Comparison of ENCODE assay signal across 9 mouse cellular contexts in the genomic region with DNA sequence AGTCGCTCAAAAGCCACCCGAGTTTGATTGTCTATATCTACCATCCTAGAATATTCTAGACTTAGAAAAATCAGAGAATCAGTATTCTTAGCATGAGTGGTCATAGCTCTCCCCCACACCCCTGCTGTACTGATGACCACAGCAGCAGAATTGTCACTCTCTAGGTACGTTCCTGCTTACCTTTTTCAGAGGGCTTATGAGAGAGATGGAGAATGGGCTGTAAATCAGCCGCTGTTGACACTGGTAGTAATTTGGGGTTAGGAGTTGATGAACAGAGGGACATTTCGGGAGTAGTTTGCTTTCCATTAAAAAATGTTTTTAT. TPM values are rescaled to one million over a fixed set of nuclear protein-coding genes. Genes with fewer than 3 reads are reported as not detected.
DNase-seq lines count a peak whose midpoint lies in the region; ATAC-seq and TF ChIP-seq lines count a peak whose summit lies in the region.
"Had no signal": no experiment of that assay in that cellular context is flagged by ENCODE, and none has a peak within 500 bp of the region (broad histone marks: within the 10 kb centered on the region; RNA-seq: fewer than 3 reads in every experiment).

No protein-coding gene starts in this region.

- peak overlapping the region; percentile 75 for H3K9ac ChIP-seq in heart, embryonic 13.5 days
- H3K9ac ChIP-seq in heart, adult 2 months (ENCODE audit: low read depth, low read length) = no peak overlapping the region
- no peak overlapping the region for H3K9ac ChIP-seq in hindbrain, embryonic 15.5 days
- 0 out of 2 replicates have a peak overlapping the region, but pooled peaks have one; percentile 36 for H3K9ac ChIP-seq in midbrain, embryonic 11.5 days (ENCODE audit: low read length)

- H3K27ac ChIP-seq in heart, embryonic 13.5 days (replicated peaks) = no peak overlapping the region
- H3K27ac ChIP-seq in heart, adult 2 months = no peak overlapping the region
- 0 out of 2 replicates have a peak overlapping the region, but pooled peaks have one; percentile 45 for H3K27ac ChIP-seq in embryonic facial prominence, embryonic 10.5 days (replicated peaks)
- H3K27ac ChIP-seq in hindbrain, embryonic 15.5 days (replicated peaks) = peak overlapping the region; percentile 66
- H3K27ac ChIP-seq in midbrain, embryonic 11.5 days (ENCODE audit: low read depth, low read length) = no peak overlapping the region

- H3K27me3 ChIP-seq in heart, embryonic 13.5 days (replicated peaks) = no peaks in the 10 kb centered on the region
- H3K27me3 ChIP-seq in heart, adult 2 months (ENCODE audit: control insufficient read depth, insufficient read depth, low read length) = no peaks in the 10 kb centered on the region
- H3K27me3 ChIP-seq in embryonic facial prominence, embryonic 10.5 days (replicated peaks; ENCODE audit: low read depth, poor library complexity, severe bottlenecking) = no peaks in the 10 kb centered on the region
- H3K27me3 ChIP-seq in hindbrain, embryonic 15.5 days = no peaks in the 10 kb centered on the region
- H3K27me3 ChIP-seq in midbrain, embryonic 11.5 days (ENCODE audit: control insufficient read depth, insufficient read depth, low read length) = no peaks in the 10 kb centered on the region

- peak overlapping the region; percentile 31 for H3K4me3 ChIP-seq in heart, embryonic 13.5 days
- no peak overlapping the region for H3K4me3 ChIP-seq in heart, adult 2 months
- peak overlapping the region; percentile 43 for H3K4me3 ChIP-seq in embryonic facial prominence, embryonic 10.5 days
- peak overlapping the region; percentile 9 for H3K4me3 ChIP-seq in hindbrain, embryonic 15.5 days
- no peak overlapping the region for H3K4me3 ChIP-seq in midbrain, embryonic 11.5 days (ENCODE audit: low read depth, low read length)

- H3K4me2 ChIP-seq in heart, embryonic 13.5 days = peak overlapping the region; percentile 66
- peak overlapping the region; percentile 45 for H3K4me2 ChIP-seq in hindbrain, embryonic 15.5 days
- H3K4me2 ChIP-seq in midbrain, embryonic 11.5 days = peak overlapping the region; percentile 38

- TF ChIP-seq POLR2A in heart, adult 2 months (IDR thresholded peaks at IDR 0.05; ENCODE audit: insufficient read depth, low read depth, low read length) = no peak

- no peaks in the 10 kb centered on the region for H3K36me3 ChIP-seq in heart, embryonic 13.5 days
- H3K36me3 ChIP-seq in heart, adult 2 months (ENCODE audit: control insufficient read depth, insufficient read depth, low read length) = no peaks in the 10 kb centered on the region
- no peaks in the 10 kb centered on the region for H3K36me3 ChIP-seq in embryonic facial prominence, embryonic 10.5 days (replicated peaks)
- H3K36me3 ChIP-seq in hindbrain, embryonic 15.5 days = no peaks in the 10 kb centered on the region
- H3K36me3 ChIP-seq in midbrain, embryonic 11.5 days (ENCODE audit: control insufficient read depth, insufficient read depth, low read length) = no peaks in the 10 kb centered on the region

- peaks cover 8% of the 10 kb centered on the region for H3K4me1 ChIP-seq in heart, embryonic 13.5 days
- peaks cover 1% of the 10 kb centered on the region; the same call in 1 of the 2 replicates for H3K4me1 ChIP-seq in heart, adult 2 months (ENCODE audit: control insufficient read depth, insufficient read depth, low read length)
- peaks cover 17% of the 10 kb centered on the region for H3K4me1 ChIP-seq in embryonic facial prominence, embryonic 10.5 days
- peaks cover 7% of the 10 kb centered on the region; the same call in 1 of the 2 replicates for H3K4me1 ChIP-seq in hindbrain, embryonic 15.5 days (replicated peaks)
- peaks cover 7% of the 10 kb centered on the region; the same call in 1 of the 2 replicates for H3K4me1 ChIP-seq in midbrain, embryonic 11.5 days (ENCODE audit: control insufficient read depth, insufficient read depth, low read length)

- no peak for TF ChIP-seq CTCF in heart, adult 2 months (IDR thresholded peaks at IDR 0.05)

- no peak for DNase-seq in heart, adult 2 months
- no peak for DNase-seq in embryonic facial prominence, embryonic 10.5 days (ENCODE audit: low spot score)
- DNase-seq in midbrain, embryonic 11.5 days (ENCODE audit: low spot score, missing footprints) = no peak
- DNase-seq in left cerebral cortex, adult 8-10 months (ENCODE audit: low spot score in 2 of 2) = no peak
- no peak for DNase-seq in testis, postnatal 14 days (ENCODE audit: low spot score)
- no peak for DNase-seq in adrenal gland, adult 18-20 months (ENCODE audit: low spot score in 2 of 2)
- DNase-seq: adrenal gland, adult 8-10 months had no signal

- no peak for ATAC-seq in heart, embryonic 13.5 days (ENCODE audit: extremely low read depth, insufficient number of reproducible peaks, low FRiP score, low TSS enrichment)
- ATAC-seq in hindbrain, embryonic 15.5 days (ENCODE audit: low FRiP score, low read depth) = peak; percentile 52; the same call in 1 of the 2 replicates
- peak; percentile 42 for ATAC-seq in midbrain, embryonic 11.5 days (ENCODE audit: low FRiP score)

- 28% methylated on average over 5 of the region's 5 CpGs for WGBS in heart, embryonic 13.5 days
- WGBS in heart, adult 2 months = 37% methylated on average over 5 of the region's 5 CpGs
- WGBS in embryonic facial prominence, embryonic 10.5 days = 27% methylated on average over 5 of the region's 5 CpGs
- WGBS in hindbrain, embryonic 15.5 days = 29% methylated on average over 5 of the region's 5 CpGs
- WGBS in midbrain, embryonic 11.5 days = 27% methylated on average over 5 of the region's 5 CpGs

- H3K9me3 ChIP-seq in heart, embryonic 13.5 days = no peaks in the 10 kb centered on the region
- no peaks in the 10 kb centered on the region for H3K9me3 ChIP-seq in embryonic facial prominence, embryonic 10.5 days
- no peaks in the 10 kb centered on the region for H3K9me3 ChIP-seq in hindbrain, embryonic 15.5 days
- H3K9me3 ChIP-seq in midbrain, embryonic 11.5 days (ENCODE audit: control insufficient read depth, low read length) = no peaks in the 10 kb centered on the region

- no peak for TF ChIP-seq EP300 in heart, adult 2 months (IDR thresholded peaks at IDR 0.05; ENCODE audit: insufficient read depth, low read depth, low read length)

- H3K79me2 ChIP-seq in heart, adult 2 months (replicated peaks; ENCODE audit: control insufficient read depth, insufficient read depth, low read length) = no peaks in the 10 kb centered on the region

- intact Hi-C loops in heart, adult 2 months (cut with DNase I) = no loop called here

RNA-seq across cellular contexts. Expression of gene Scamp1, which starts 21.3 kb away (rescaled TPM):
- 20.4 and 21.4 TPM in 2 replicates for polyA plus RNA-seq in heart, embryonic 13.5 days (2015; fragmentation: Nextera tagmentation; extraction: Ambion mirVana)
- total RNA-seq in heart, adult 2 months (2021) = 10 to 100 TPM; 32.3 to 33.3 TPM
- 12.5 and 27.7 TPM in 2 replicates for polyA plus RNA-seq in heart, adult 2 months (2012; rRNA removed)
- 24.6 and 27.6 TPM in 2 replicates for polyA plus RNA-seq in embryonic facial prominence, embryonic 10.5 days (2016; fragmentation: Nextera tagmentation; extraction: Ambion mirVana)
- 160 and 168 TPM in 2 replicates for polyA plus RNA-seq in hindbrain, embryonic 15.5 days (2015; fragmentation: Nextera tagmentation; extraction: Ambion mirVana)
- 34.2 and 42.2 TPM in 2 replicates for polyA plus RNA-seq in midbrain, embryonic 11.5 days (2014; fragmentation: Nextera tagmentation; extraction: Ambion mirVana)
- 100 to 1,000 TPM; 179 to 217 (median 192) TPM for total RNA-seq in left cerebral cortex, adult 8-10 months (2022)
- 10 to 100 TPM; 49.0 to 83.0 TPM for total RNA-seq in adrenal gland, adult 18-20 months (2021)

RNA-seq across cellular contexts. Expression of gene Ap3b1, which starts 51.8 kb away (rescaled TPM):
- 28.9 and 29.4 TPM in 2 replicates for polyA plus RNA-seq in heart, embryonic 13.5 days (2015; fragmentation: Nextera tagmentation; extraction: Ambion mirVana)
- 10 to 100 TPM; 23.4 to 27.5 TPM for total RNA-seq in heart, adult 2 months (2021)
- polyA plus RNA-seq in heart, adult 2 months (2012; rRNA removed) = 16.6 and 27.9 TPM in 2 replicates
- 35.8 and 37.7 TPM in 2 replicates for polyA plus RNA-seq in embryonic facial prominence, embryonic 10.5 days (2016; fragmentation: Nextera tagmentation; extraction: Ambion mirVana)
- polyA plus RNA-seq in hindbrain, embryonic 15.5 days (2015; fragmentation: Nextera tagmentation; extraction: Ambion mirVana) = 27.5 and 29.5 TPM in 2 replicates
- 39.0 and 42.6 TPM in 2 replicates for polyA plus RNA-seq in midbrain, embryonic 11.5 days (2014; fragmentation: Nextera tagmentation; extraction: Ambion mirVana)
- total RNA-seq in left cerebral cortex, adult 8-10 months (2022) = 10 to 100 TPM; 45.2 to 49.9 (median 47.9) TPM
- 10 to 100 TPM; 42.7 to 47.1 TPM for total RNA-seq in adrenal gland, adult 18-20 months (2021)

Comparison
In these comparisons a context has a peak if more than half of its experiments do, and no peak if none do; other contexts are left out.
1. H3K4me3 ChIP-seq: peak in heart, embryonic 13.5 days (single experiment), embryonic facial prominence, embryonic 10.5 days (single experiment) and hindbrain, embryonic 15.5 days (single experiment); none in heart, adult 2 months (single experiment) and midbrain, embryonic 11.5 days (single experiment).
2. H3K9ac ChIP-seq: peak in heart, embryonic 13.5 days (single experiment) and midbrain, embryonic 11.5 days (single experiment); none in heart, adult 2 months (single experiment) and hindbrain, embryonic 15.5 days (single experiment).
3. H3K27ac ChIP-seq: peak in embryonic facial prominence, embryonic 10.5 days (single experiment) and hindbrain, embryonic 15.5 days (single experiment); none in heart, embryonic 13.5 days (single experiment), heart, adult 2 months (single experiment) and midbrain, embryonic 11.5 days (single experiment).
4. Peak in every context shown above with its lines, with median percentiles within 50 percentile points of each other: H3K4me2 ChIP-seq.